Mouse (Mus musculus): ENCODE results near the gene Tcf20.

DNA sequence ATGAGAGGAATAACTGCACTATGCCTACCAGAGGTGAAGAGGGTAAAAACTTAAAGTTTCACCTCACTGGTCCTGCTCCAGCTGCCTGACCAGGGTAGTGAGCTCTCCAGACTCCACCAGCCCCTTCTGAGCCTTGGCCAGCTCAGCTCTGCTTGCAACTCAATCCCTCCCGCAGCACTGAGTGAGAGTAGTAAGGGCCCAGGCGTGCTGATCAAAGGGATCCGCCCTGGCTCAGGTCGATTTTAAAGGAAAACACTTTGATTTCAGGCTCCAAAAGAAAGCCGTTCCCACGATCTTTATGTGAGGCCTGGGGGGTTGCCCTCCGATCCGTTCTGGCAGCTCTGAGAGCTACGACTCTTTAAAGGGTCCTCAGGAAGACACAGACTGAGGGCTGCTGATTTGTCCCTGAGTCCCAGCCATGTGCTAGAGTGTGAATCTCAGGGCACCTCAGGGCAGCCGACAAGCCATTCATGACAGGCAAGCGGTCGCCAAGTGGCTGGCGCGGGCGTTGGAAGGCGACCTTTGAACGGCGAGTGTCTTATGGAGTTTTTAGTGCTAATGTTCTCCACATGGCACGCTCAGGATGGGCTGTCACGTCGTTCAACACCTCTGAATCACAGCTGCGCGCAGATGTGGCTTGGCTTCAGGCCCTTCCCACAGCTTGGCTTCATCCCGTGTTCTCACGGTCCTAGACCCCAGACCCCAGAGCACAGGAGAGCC lies 37.5 kb upstream of the Tcf20 start:
- TF ChIP-seq CTCF (IDR thresholded peaks at IDR 0.05; ENCODE audit: insufficient read depth, low read depth, low read length), result no peak
- no peak for TF ChIP-seq POLR2A (IDR thresholded peaks at IDR 0.05; ENCODE audit: insufficient read depth, low read depth, low read length)

Measured in olfactory bulb, adult 2 months (tissue).